Mouse (Mus musculus): ENCODE data around the gene Mroh8. TPM values are rescaled to one million over a fixed set of nuclear protein-coding genes. Genes with fewer than 3 reads are reported as not detected.

The Mroh8 gene
- polyA plus RNA-seq, 1 experiment from 2014 or later: 0.72 TPM

- peaks cover 96% of the 10 kb centered on the region for H3K36me3 ChIP-seq (ENCODE audit: poor library complexity, severe bottlenecking)
- ATAC-seq: no peak
- no peak overlapping the region for H3K27ac ChIP-seq
- no peak overlapping the region for H3K9ac ChIP-seq
- 88% methylated on average over 6 of the region's 6 CpGs for WGBS
- no peaks in the 10 kb centered on the region for H3K9me3 ChIP-seq (replicated peaks)
- no peaks in the 10 kb centered on the region for H3K27me3 ChIP-seq
- H3K4me2 ChIP-seq: no peak overlapping the region
- peaks cover 34% of the 10 kb centered on the region for H3K4me1 ChIP-seq
- no peak overlapping the region for H3K4me3 ChIP-seq
These were observed 31.8 kb upstream of the Mroh8 start for GRCm38 (mm10) chr2:157310963-157311637.

- no peaks in the 10 kb centered on the region for H3K9me3 ChIP-seq (replicated peaks)
- WGBS: 95% methylated on average over 8 of the region's 8 CpGs
- H3K4me2 ChIP-seq: no peak overlapping the region
- ATAC-seq: no peak
- no peak overlapping the region for H3K27ac ChIP-seq
- no peaks in the 10 kb centered on the region for H3K27me3 ChIP-seq
- peaks cover 91% of the 10 kb centered on the region for H3K36me3 ChIP-seq (ENCODE audit: poor library complexity, severe bottlenecking)
- H3K4me3 ChIP-seq: no peak overlapping the region
- H3K4me1 ChIP-seq: peaks cover 32% of the 10 kb centered on the region
- no peak overlapping the region for H3K9ac ChIP-seq
These were observed 30.3 kb upstream of the Mroh8 start for GRCm38 (mm10) chr2:157309611-157310010.

- WGBS: 85% methylated on average over 2 of the region's 2 CpGs
- Histone ChIP-seq H3K4me2 (no peak overlapping the region), H3K4me1 (peaks cover 20% of the 10 kb centered on the region), H3K4me3 (no peak overlapping the region), H3K9me3 (replicated peaks) (no peaks in the 10 kb centered on the region), H3K36me3 (ENCODE audit: poor library complexity, severe bottlenecking) (peaks cover 91% of the 10 kb centered on the region), H3K27ac (peak overlapping the region; percentile 49; the same call in 1 of the 2 replicates), H3K9ac (no peak overlapping the region), H3K27me3 (no peaks in the 10 kb centered on the region)
- ATAC-seq: no peak
These were observed 29.0 kb upstream of the Mroh8 start for GRCm38 (mm10) chr2:157308273-157308917.

GRCm38 (mm10) chr2:157307715-157308265 is 28.4 kb upstream of the Mroh8 start:
- peaks cover 18% of the 10 kb centered on the region; the same call in 1 of the 2 replicates for H3K4me1 ChIP-seq
- peaks cover 91% of the 10 kb centered on the region for H3K36me3 ChIP-seq (ENCODE audit: poor library complexity, severe bottlenecking)
- no peak for ATAC-seq
- no peaks in the 10 kb centered on the region for H3K9me3 ChIP-seq (replicated peaks)
- H3K4me2 ChIP-seq: no peak overlapping the region
- H3K27ac ChIP-seq: peak overlapping the region; percentile 49
- H3K9ac ChIP-seq: no peak overlapping the region
- no peaks in the 10 kb centered on the region for H3K27me3 ChIP-seq
- no peak overlapping the region for H3K4me3 ChIP-seq
- WGBS: 82% methylated on average over 4 of the region's 4 CpGs

- 79% methylated on average over 7 of the region's 7 CpGs for whole genome bisulfite sequencing
- ATAC-seq: 0 out of 2 replicates have a peak, but pooled peaks have one; percentile 36
These were observed 27.0 kb upstream of the Mroh8 start for GRCm38 (mm10) chr2:157306091-157307032.

GRCm38 (mm10) chr2:157303096-157303495 is 23.7 kb upstream of the Mroh8 start:
- Histone ChIP-seq H3K4me1 (peaks cover 27% of the 10 kb centered on the region; the same call in 1 of the 2 replicates), H3K4me2 (no peak overlapping the region), H3K27me3 (no peaks in the 10 kb centered on the region), H3K4me3 (no peak overlapping the region), H3K36me3 (ENCODE audit: poor library complexity, severe bottlenecking) (peaks cover 89% of the 10 kb centered on the region), H3K9ac (no peak overlapping the region), H3K27ac (peak overlapping the region; percentile 52; the same call in 1 of the 2 replicates), H3K9me3 (replicated peaks) (no peaks in the 10 kb centered on the region)
- 29% methylated on average over 9 of the region's 9 CpGs for WGBS
- no peak for ATAC-seq

More at GRCm38 (mm10) chr2:157306091-157307032, 27.0 kb upstream of the Mroh8 start:
- Histone ChIP-seq H3K27me3 (no peaks in the 10 kb centered on the region), H3K4me2 (no peak overlapping the region), H3K36me3 (ENCODE audit: poor library complexity, severe bottlenecking) (peaks cover 89% of the 10 kb centered on the region), H3K9me3 (replicated peaks) (no peaks in the 10 kb centered on the region), H3K9ac (no peak overlapping the region), H3K4me3 (no peak overlapping the region), H3K4me1 (peaks cover 27% of the 10 kb centered on the region; the same call in 1 of the 2 replicates), H3K27ac (peak overlapping the region; percentile 31)

GRCm38 (mm10) chr2:157300051-157300450 is 20.7 kb upstream of the Mroh8 start:
- Histone ChIP-seq H3K27me3 (no peaks in the 10 kb centered on the region), H3K36me3 (ENCODE audit: poor library complexity, severe bottlenecking) (peaks cover 92% of the 10 kb centered on the region), H3K9ac (no peak overlapping the region), H3K27ac (no peak overlapping the region), H3K4me2 (no peak overlapping the region), H3K4me1 (peaks cover 34% of the 10 kb centered on the region), H3K9me3 (replicated peaks) (no peaks in the 10 kb centered on the region), H3K4me3 (no peak overlapping the region)
- 93% methylated on average over 6 of the region's 6 CpGs for WGBS
- no peak for ATAC-seq

- Histone ChIP-seq H3K9me3 (replicated peaks) (no peaks in the 10 kb centered on the region), H3K4me1 (peaks cover 35% of the 10 kb centered on the region), H3K27me3 (no peaks in the 10 kb centered on the region), H3K4me3 (no peak overlapping the region), H3K9ac (no peak overlapping the region), H3K27ac (peak overlapping the region; percentile 80), H3K36me3 (ENCODE audit: poor library complexity, severe bottlenecking) (peaks cover 89% of the 10 kb centered on the region), H3K4me2 (no peak overlapping the region)
- 54% methylated on average over 7 of the region's 7 CpGs for WGBS
- peak; percentile 66; the same call in 1 of the 2 replicates for ATAC-seq
These were observed 16.8 kb upstream of the Mroh8 start for GRCm38 (mm10) chr2:157296105-157296689.

- 15% methylated on average over 2 of the region's 2 CpGs for WGBS
- H3K4me1 ChIP-seq: peaks cover 33% of the 10 kb centered on the region
- no peaks in the 10 kb centered on the region for H3K27me3 ChIP-seq
- H3K36me3 ChIP-seq (ENCODE audit: poor library complexity, severe bottlenecking): peaks cover 86% of the 10 kb centered on the region
- H3K27ac ChIP-seq: no peak overlapping the region
- H3K4me2 ChIP-seq: no peak overlapping the region
- H3K9ac ChIP-seq: no peak overlapping the region
- no peaks in the 10 kb centered on the region for H3K9me3 ChIP-seq (replicated peaks)
- no peak for ATAC-seq
- H3K4me3 ChIP-seq: no peak overlapping the region
These were observed 12.7 kb upstream of the Mroh8 start for GRCm38 (mm10) chr2:157292093-157292492.

GRCm38 (mm10) chr2:157288996-157289395 is 9.6 kb upstream of the Mroh8 start:
- Histone ChIP-seq H3K4me3 (no peak overlapping the region), H3K27me3 (no peaks in the 10 kb centered on the region), H3K4me2 (no peak overlapping the region), H3K36me3 (ENCODE audit: poor library complexity, severe bottlenecking) (peaks cover 85% of the 10 kb centered on the region), H3K4me1 (peaks cover 7% of the 10 kb centered on the region), H3K27ac (no peak overlapping the region), H3K9ac (no peak overlapping the region), H3K9me3 (replicated peaks) (no peaks in the 10 kb centered on the region)
- ATAC-seq: no peak
- WGBS: 88% methylated on average over 5 of the region's 5 CpGs

- no peak overlapping the region for H3K4me2 ChIP-seq
- ATAC-seq: no peak
- 0 out of 2 replicates have a peak overlapping the region, but pooled peaks have one; percentile 49 for H3K27ac ChIP-seq
- WGBS: 23% methylated on average over 3 of the region's 3 CpGs
- no peaks in the 10 kb centered on the region for H3K9me3 ChIP-seq (replicated peaks)
- no peaks in the 10 kb centered on the region for H3K27me3 ChIP-seq
- H3K4me3 ChIP-seq: no peak overlapping the region
- peak overlapping the region; percentile 8; the same call in 1 of the 2 replicates for H3K9ac ChIP-seq
- peaks cover 85% of the 10 kb centered on the region for H3K36me3 ChIP-seq (ENCODE audit: poor library complexity, severe bottlenecking)
- H3K4me1 ChIP-seq: peaks cover 5% of the 10 kb centered on the region
These were observed 8.2 kb upstream of the Mroh8 start for GRCm38 (mm10) chr2:157287542-157287941.

All from forebrain, embryonic 13.5 days (tissue).